Mouse (Mus musculus) central nervous system, embryonic 11.5 days (tissue): ENCODE data around the gene Olfr1472. TPM values are rescaled to one million over a fixed set of nuclear protein-coding genes. Genes with fewer than 3 reads are reported as not detected.

Source experiments
- polyA plus RNA-seq: library from polyadenylated mRNA; depleted of rRNA; stranded (reverse); fragments of >200 nt; gene quantifications from 2 replicates; pipeline ENCODE4 v1.2.3, GENCODE M21; 2012; rRNA removed

The Olfr1472 gene
- not detected in 2 replicates for polyA plus RNA-seq

DNA sequence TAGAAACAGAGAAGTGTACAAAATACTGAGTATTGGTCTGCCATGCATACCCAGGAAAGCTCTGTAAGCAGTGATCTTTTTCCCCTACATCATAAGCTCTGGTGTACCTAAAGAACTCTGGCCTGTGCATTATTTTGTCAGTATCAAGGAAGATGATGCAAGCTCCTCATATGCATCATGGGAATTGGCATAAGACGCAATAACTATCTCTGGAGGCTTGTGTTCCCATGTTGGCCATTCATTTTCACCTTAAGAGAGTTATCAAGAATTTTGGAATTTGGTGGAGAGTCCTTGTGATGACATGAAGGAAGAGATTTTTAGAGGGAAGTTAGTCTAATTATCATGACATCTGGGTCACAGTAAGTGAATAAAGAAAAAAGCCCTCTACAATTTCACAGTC, at the start of gene Olfr1472:
Gene Olfr1472 (minus strand): TSS at position 101 of the 400 bp plus-strand sequence.

DNA sequence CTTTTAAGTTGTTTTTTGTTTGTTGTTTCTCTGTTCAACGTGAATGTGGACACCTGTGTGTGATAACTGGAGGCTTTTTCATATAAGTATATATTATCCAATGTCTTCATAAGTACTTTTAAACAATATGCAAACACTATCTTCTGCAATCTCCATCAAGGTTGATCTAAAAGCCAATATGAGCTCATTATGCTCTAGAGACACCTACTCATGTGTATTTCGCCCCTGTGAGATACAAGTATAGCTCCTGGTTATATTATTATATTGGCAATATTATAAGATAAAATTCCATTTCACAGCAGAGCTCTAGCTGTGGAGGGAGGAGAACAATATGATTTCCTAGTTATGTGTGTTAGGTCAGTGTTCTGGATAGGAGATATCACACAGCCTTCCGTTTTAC, 44.4 kb upstream of the Olfr1472 start, which contains the start of gene Olfr1477:
Gene Olfr1477 (plus strand): TSS at position 301 of the 400 bp plus-strand sequence.

DNA sequence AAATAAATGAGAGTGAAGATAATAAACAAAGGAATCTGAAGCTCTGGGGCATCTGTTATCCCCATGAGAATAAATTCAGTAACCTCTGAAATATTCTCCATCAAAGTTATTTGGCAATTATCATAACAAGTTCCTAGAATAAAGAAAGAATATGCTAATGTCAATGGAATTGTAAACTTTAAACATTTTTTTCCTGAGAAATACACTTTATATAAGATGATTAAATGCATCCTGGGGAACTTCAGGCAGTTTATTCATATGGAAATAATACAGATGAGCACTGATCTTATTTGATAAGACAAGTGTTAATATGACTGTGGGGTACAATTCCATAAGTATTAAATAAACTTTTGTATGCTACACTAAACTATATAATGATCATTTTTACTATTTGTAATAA, 24.2 kb upstream of the Olfr1472 start, which contains the start of gene Olfr1475:
Gene Olfr1475 (minus strand): TSS at position 101 of the 400 bp plus-strand sequence.

DNA sequence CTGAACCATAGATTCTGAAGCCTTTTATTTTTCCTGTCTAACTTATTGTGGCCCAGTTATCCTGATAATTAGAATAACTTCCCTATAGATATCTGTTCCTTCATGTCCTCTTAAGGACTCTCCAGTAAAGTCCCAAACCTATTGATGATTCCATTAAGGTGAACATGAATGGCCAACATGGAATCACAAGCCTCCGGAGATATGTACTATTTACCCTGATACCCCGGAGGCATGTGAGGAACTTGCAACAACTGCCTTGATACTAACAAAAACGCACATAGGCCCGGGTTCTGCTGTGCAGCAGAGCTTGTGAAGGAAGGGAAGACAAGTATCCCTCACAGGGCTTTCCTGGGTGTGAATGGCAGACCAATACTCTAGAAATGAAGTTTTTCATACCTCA, 13.4 kb upstream of the Olfr1472 start, which contains the start of gene Olfr1474:
Gene Olfr1474 (plus strand): TSS at position 301 of the 400 bp plus-strand sequence.

DNA sequence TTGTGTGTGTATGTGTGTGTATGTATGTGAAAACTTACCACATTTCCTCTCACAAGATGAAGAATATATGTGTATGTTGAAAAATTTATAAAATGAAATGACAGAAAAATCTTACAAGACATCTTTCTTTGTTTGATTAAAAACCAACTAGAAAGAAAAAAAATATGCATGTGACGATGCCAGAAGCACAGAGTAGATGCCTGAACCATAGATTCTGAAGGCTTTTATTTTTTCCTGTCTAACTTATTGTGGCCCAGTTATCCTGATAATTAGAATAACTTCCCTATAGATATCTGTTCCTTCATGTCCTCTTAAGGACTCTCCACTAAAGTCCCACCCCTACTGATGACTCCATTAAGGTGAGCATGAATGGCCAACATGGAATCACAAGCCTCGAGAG, 12.8 kb downstream of the Olfr1472 start, which contains the start of gene Olfr1471:
Gene Olfr1471 (plus strand): TSS at position 301 of the 400 bp plus-strand sequence.

DNA sequence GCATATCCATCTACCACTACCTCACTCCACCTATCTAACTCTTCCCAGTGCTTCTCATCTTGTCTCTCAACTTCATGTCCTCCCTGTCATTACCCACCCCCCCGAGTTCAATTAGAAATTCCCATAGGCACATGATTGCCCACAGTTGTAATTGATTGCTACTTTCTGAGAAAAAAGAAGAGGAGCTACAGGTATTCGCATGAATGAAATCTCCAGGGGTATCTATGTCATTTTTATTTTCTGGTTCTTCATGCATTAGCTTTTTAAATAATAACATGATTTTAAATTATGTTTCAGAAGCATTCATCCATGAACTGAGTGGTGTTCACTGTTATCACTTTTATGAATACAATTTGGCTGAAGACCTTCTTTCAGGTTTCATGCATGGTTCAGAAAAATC, 48.3 kb downstream of the Olfr1472 start, which contains the start of gene Olfr1469:
Gene Olfr1469 (plus strand): TSS at position 301 of the 400 bp plus-strand sequence.

Other genes with a start within 250 kb of the Olfr1472 start
- gene Olfr1463, start 224.8 kb downstream of the Olfr1472 start, polyA plus RNA-seq, result not detected in 2 replicates
- not detected in 2 replicates for gene Olfr1465, start 140.5 kb downstream of the Olfr1472 start, polyA plus RNA-seq
- gene Olfr1466, start 117.2 kb downstream of the Olfr1472 start, polyA plus RNA-seq, result not detected in 2 replicates
- not detected in 2 replicates for gene Olfr1467, start 93.8 kb downstream of the Olfr1472 start, polyA plus RNA-seq
- gene Olfr1469, start 48.2 kb downstream of the Olfr1472 start, polyA plus RNA-seq, result not detected in 2 replicates
- gene Olfr1471, start 12.7 kb downstream of the Olfr1472 start, polyA plus RNA-seq, result not detected in 2 replicates
- gene Olfr1474, start 13.5 kb upstream of the Olfr1472 start, polyA plus RNA-seq, result not detected in 2 replicates
- gene Olfr1475, start 24.1 kb upstream of the Olfr1472 start, polyA plus RNA-seq, result not detected in 2 replicates
- not detected in 2 replicates for gene Olfr1477, start 44.5 kb upstream of the Olfr1472 start, polyA plus RNA-seq
- gene Olfr1480, start 71.8 kb upstream of the Olfr1472 start, polyA plus RNA-seq, result not detected in 2 replicates
- not detected in 2 replicates for gene Olfr1484, start 127.4 kb upstream of the Olfr1472 start, polyA plus RNA-seq
- not detected in 2 replicates for gene Olfr1487, start 161.3 kb upstream of the Olfr1472 start, polyA plus RNA-seq
- not detected in 2 replicates for gene Olfr1489, start 175.5 kb upstream of the Olfr1472 start, polyA plus RNA-seq
- not detected in 2 replicates for gene Olfr1490, start 195.0 kb upstream of the Olfr1472 start, polyA plus RNA-seq
- not detected in 2 replicates for gene Olfr1491, start 241.2 kb upstream of the Olfr1472 start, polyA plus RNA-seq